Mouse (Mus musculus): ENCODE data around the gene Mip.

- TF ChIP-seq POLR2A (IDR thresholded peaks at IDR 0.05; ENCODE audit: insufficient read depth, low read depth, low read length) (no peak), CTCF (IDR thresholded peaks at IDR 0.05; ENCODE audit: insufficient read depth, low read depth, low read length) (no peak)
Observed at GRCm38 (mm10) chr10:128177316-128177715, 48.3 kb upstream of the Mip start.

All from olfactory bulb, adult 2 months (tissue).